Mouse (Mus musculus) testis, adult 2 months (tissue): Measurements from ENCODE around the gene Cmip.

ENCODE experiments used
- CTCF ChIP-seq: fragments of 200-500 bp; IDR thresholded peaks from 2 replicates; pipeline ENCODE4 v1.5.1; 2012; ENCODE audit warnings: low read depth, mild to moderate bottlenecking, inconsistent platforms, low read length, moderate library complexity; ENCODE audit not compliant: control insufficient read depth, insufficient read depth, insufficient replicate concordance
- POLR2A ChIP-seq: fragments of 200-500 bp; IDR thresholded peaks from 2 replicates; pipeline ENCODE4 v1.6.1; 2012; ENCODE audit warnings: low read depth, mild to moderate bottlenecking, inconsistent platforms, low read length, moderate library complexity; ENCODE audit not compliant: control insufficient read depth

DNA sequence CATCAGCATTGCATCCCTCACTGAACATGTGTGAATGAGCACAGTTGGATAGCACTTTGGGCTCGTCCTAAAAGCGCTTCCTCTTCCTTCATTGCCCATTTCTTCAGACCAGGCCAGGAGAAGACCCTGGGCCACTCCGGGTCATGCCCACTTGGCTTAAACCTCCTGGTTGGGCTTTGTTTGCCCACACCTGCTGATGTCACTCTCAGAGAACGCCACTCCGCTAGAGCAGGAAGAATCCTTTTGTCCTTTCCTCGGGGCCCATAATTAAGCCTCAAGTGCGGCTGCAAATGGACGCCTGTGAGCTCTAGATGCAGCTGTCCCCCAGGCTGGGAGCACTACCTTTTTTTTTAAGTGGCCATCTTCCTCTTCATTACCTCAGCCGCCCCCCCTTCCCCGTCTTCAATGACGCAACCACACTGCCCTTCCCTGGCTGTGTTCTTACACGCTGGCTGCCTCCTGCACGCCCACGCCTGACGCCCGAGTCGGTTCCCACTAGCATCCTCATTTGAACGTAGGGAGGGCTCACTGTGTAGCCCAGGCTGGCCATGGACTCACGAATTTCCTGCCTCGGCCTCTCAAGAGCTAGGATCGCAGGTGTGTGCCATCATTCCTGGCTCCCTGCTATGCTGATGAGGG lies 171.8 kb downstream of the Cmip start:
- no peak for TF ChIP-seq POLR2A
- no peak for TF ChIP-seq CTCF
